Mouse (Mus musculus) spleen, postnatal 14 days (tissue): Measurements from ENCODE around the gene Chdh.

Source experiments
- DNase-seq, 2 experiments: peaks; one replicate each; pipeline ENCODE4 v3.0.0; 2021 to 2022; ENCODE audit warnings: low spot score in 2 of 2

The Chdh gene

DNA sequence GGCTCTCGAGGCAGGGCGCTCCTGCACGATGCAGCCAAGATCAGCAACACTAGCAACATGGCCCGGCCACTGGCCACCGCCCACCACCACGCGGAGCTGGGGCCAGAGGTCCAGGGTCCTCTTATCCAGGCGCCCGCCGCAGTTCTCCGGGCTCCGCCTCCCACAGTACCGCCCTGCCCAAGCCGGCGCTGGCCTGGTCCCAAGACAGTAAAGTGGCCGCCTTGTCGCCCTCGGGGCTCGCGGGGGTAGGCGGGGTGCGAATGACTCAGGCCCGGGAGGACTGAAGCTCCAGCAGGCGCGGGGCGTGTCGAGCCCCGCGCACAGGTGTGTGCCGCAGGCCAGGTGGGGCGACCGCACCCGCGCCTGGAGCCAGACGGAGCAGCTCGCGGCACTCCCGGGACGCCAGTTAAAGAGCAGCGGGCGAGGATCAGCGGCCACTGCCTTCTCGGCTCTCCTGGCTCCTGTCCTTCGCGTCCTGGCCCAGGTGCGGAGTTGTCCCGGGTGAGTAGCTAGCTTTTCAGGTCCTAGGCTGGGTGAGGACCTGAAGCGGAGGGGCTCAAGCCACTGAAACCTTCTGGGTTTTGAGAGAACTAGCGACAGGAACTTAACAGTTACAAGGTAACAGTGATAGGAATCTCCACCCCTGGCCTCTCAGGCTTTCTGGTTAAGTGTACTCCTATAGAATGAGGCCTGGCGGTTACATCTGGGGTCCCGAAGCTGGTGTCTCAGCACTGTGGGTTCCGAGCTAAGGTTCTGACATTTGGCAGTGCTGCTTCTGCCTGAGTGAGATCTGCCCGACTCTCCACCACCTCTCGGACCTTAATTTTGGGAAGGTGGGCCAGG is at the start of gene Chdh, which contains the start of gene Il17rb:
TSS of gene Chdh (plus strand) at position 291 of the 843 bp plus-strand sequence.
TSS of gene Il17rb (minus strand) at position 164 of the 843 bp plus-strand sequence.
- DNase-seq = no peak

- no peak for DNase-seq
These were observed 41.2 kb upstream of the Chdh start for GRCm38 (mm10) chr14:29967611-29968010.

GRCm38 (mm10) chr14:29968075-29968821 is 40.6 kb upstream of the Chdh start, which contains the start of gene Selenok:
Selenok (plus strand) TSS chr14:29968308.
- DNase-seq = peak; percentile 79 to 85

GRCm38 (mm10) chr14:29971446-29971845 is 37.4 kb upstream of the Chdh start:
- DNase-seq = no peak

- no peak for DNase-seq
These were observed 36.8 kb upstream of the Chdh start for GRCm38 (mm10) chr14:29971993-29972392.

DNA sequence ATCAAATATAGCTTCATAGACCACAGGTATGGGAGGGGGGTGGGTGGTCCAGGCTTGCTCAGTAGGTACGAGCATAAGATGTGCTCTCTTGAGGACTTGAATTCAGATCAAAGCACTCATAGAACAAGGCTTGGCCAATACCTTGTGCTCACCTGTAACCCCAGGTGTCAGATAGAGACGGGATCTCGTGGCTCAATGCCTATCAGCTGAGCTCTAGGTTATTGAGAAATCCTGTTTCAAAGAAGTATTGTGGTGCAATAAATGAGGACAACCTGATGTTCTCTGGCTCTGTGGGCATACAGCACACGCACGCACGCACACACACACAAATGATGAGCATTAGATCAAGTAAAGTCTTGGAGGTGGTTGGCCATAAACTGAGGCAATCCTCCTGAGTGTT is 31.9 kb upstream of the Chdh start:
- no peak for DNase-seq

- peak; percentile 83 to 84 for DNase-seq
These were observed 30.3 kb upstream of the Chdh start, which contains the start of gene Actr8 for GRCm38 (mm10) chr14:29978254-29979204. Actr8 (plus strand) TSS chr14:29978337.

- DNase-seq = peak in 1 of 2 experiments; percentile 25
These were observed 28.2 kb upstream of the Chdh start for GRCm38 (mm10) chr14:29980447-29981205.

DNA sequence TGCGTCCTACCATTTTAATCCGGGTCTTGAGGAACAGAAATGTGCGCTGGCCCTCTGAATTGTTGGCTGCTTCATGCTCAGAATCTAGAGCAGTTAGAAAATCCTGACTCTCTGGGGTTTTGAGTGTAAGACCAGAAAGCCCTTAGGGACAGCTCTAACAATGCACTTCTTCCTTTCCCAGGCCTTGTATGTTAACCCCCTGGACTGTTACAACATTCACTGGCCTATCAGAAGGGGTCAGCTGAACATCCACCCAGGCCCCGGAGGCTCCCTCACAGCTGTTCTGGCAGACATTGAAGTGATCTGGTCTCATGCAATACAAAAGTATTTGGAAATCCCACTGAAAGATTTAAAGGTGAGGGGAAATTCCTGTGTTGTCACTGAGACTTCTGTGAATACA is 22.7 kb upstream of the Chdh start:
- DNase-seq = no peak

DNA sequence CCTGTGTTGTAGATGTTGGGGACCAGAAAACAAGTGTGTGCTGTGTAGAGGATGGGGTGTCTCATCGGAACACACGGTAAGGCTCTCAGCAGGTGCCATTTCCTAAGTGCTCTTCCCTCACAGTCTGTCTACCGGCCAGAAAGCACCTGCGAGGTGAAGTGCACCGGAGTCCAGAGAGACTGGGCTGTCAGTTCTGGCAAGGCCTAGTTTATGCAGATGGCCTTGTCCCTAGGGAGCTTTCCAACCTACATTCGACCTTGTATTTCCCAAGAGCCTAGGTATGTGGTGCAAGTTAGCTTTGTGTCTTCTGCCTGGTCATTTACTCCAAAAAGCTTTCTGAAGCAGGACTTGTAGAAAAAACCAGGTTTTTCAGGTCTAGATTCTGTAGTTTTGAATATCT is 21.5 kb upstream of the Chdh start:
- no peak for DNase-seq

DNA sequence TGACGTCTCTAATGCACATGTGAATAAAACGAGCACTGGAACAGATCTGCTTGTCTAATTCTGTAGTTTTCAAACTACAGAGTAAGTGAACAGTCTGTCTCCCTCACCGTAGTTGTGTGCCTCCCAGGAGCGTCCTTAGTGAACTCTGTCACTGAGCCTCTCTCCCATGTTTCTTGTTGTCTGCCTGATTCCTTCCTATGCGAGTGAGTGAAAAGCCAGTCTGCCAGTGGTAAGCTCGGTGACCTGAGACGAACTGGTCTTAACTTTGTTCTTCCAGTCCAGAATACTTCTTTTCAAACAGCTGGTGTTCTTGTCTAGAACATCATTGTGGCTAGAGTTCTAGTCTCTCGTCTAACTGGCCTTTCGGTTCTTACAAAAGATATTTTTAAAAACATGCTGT is 21.1 kb upstream of the Chdh start:
- DNase-seq = no peak

DNA sequence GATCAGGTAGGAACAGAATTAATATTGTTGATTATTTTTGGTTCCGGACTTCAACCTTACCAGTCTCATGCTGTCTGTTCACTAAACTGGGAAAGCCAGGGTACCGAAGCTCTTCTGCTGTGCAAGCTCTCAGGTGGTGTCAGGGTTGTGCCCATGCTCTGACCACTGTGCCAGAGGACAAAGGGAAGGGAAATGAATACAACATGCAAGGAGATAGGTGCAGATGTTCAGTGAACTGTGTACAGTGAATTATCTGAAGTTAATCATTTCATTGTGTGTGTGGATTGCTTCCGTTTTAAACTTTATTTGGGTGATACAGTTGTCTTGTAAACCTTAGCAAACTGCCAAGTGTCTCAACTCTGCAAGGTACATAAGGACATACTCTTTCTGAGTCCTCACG is 20.5 kb upstream of the Chdh start:
- DNase-seq = no peak

DNA sequence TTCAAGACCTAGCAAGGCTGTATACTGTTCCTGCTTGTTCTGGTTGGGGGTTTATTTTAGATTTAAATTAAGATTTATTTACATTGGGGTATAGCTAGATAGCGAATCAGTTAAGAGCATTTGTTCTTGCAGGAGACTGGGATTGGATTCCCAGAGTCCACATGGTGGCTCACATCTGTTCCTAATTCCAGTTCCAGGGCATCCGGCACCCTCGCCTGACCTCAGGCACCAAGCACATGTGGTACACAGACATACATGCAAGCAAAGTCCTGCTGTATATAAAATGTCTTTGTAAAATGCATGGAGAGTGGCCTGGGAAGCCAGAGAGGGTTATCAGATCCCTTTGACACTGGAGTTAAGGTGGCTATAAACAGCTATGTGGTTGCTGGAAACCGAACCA is 13.8 kb upstream of the Chdh start:
- no peak for DNase-seq

DNA sequence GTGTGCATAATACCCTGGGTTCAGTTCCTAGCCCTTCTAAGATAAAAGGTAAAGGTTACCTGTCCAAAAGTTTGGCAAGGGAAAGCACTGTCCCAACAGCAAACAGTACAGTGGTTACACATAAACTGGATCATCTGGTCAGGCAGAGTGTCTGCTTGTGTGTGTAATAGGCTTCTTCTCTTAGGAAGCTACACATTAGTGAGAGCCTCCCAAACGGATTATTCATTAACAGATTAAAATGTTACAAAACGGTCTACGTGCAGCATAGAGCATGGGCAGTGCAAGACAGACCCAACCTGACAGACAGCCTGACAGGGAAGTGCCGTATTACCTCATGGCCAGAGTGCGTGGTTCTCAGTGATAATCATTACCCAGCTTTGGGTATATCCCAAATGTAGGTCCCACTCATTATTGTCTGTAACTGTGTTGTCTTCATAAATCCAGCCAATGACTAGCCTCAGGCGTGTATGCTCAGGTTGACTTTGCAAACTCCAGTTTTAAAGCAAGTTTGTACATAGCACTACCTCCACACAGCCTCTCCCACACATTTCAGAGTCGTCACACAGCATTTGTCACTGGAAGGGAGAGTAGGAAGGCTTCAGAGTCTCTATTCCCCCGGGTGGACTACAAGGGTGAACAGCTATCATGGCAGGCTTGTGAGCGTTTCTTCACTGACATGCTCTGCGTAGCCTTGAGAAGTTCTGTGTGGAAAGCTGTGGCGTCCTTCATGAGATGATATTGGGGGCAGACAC is 12.6 kb upstream of the Chdh start:
- DNase-seq = no peak

DNA sequence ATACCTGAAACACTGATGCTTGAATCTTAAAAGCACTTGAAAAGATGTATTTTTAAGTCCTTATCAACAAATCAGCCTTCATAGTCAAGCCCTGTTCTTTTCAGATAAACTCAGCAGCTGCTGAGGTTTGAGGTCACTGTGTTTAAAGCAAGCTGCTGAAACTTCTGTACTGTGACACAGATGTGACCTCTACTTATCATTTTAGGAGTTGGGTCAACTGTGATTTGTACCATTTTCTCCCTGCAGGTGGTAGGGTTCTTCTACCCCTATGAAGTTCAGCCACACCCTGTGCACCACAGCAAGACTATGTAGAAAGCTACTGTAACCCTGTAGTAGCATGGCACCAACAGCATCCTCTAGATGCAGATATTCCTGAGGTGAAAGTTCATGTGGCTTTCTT is 11.5 kb upstream of the Chdh start:
- no peak for DNase-seq

- DNase-seq = no peak
These were observed 9.9 kb upstream of the Chdh start for GRCm38 (mm10) chr14:29998747-29999474.

- no peak for DNase-seq
These were observed 9.4 kb upstream of the Chdh start for GRCm38 (mm10) chr14:29999475-29999811.

- DNase-seq = no peak
These were observed 1.2 kb downstream of the Chdh start for GRCm38 (mm10) chr14:30009864-30010560.
